Mouse (Mus musculus) spleen, postnatal 14 days (tissue): ENCODE results near the gene Coq10b.

Experiments
- DNase-seq, 2 experiments: peaks; one replicate each; pipeline ENCODE4 v3.0.0; 2021 to 2022; ENCODE audit warnings: low spot score in 2 of 2

The Coq10b gene

DNA sequence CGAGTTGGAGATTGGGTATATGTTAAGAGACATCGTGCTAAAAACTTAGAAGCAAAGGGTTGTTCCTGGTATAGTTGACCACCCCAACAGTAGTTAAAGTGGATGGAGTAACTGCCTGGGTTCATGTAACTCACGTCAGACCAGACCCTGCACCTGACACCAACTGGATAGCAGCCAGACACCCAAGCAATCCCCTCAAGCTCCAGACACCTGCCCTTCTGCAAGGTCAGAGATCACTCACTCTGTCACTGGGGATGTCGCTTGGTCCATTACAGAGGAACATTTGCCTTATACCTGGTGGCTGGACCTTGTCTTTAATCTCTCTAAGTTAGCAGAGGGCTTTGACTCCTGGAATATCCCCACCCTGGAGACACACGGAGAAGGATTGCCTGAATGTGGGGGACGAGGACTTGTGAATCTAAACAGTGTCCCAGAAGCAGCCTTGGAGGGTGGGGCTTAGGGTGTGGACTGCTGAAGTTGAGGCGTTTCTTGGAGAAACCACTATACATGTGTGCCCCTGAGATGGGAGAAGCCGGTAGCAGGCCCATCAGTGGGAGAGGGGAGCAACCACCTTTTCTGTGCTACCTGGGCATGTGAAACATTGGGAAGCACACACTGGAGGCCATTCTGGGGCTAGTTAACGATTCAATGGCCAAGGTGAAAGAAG lies 54.5 kb downstream of the Coq10b start:
- DNase-seq, result no peak

GRCm38 (mm10) chr1:55107644-55108043 lies 55.1 kb downstream of the Coq10b start:
- DNase-seq, result no peak

GRCm38 (mm10) chr1:55108473-55108872 lies 55.9 kb downstream of the Coq10b start:
- no peak for DNase-seq

- DNase-seq, result no peak
Observed at GRCm38 (mm10) chr1:55109066-55109766, 56.6 kb downstream of the Coq10b start.
